Mouse (Mus musculus): ENCODE measurements around the gene Anapc7.

- TF ChIP-seq ZNF384 (IDR thresholded peaks at IDR 0.05; ENCODE audit: low read depth, low read length) (no peak), HCFC1 (IDR thresholded peaks at IDR 0.05; ENCODE audit: borderline replicate concordance, insufficient read depth, low read length) (no peak), ZC3H11A (IDR thresholded peaks at IDR 0.05; ENCODE audit: borderline replicate concordance, low read depth, low read length) (no peak), MAFK (IDR thresholded peaks at IDR 0.05; ENCODE audit: insufficient read depth, low read depth, low read length) (no peak), CHD2 (IDR thresholded peaks at IDR 0.05; ENCODE audit: low read depth, low read length) (no peak)
Measured at GRCm38 (mm10) chr5:122378171-122378570, 43.3 kb upstream of the Anapc7 start.
